Mouse (Mus musculus): ENCODE results near the gene Sh2b3. TPM values are rescaled to one million over a fixed set of nuclear protein-coding genes. Genes with fewer than 3 reads are reported as not detected.
A peak's percentile ranks its signal among the peaks of the same experiment; 100 is the strongest.

The Sh2b3 gene
- polyA plus RNA-seq, 1 experiment from 2014 or later: 15.9 TPM

- Histone ChIP-seq H3K9me3 (ENCODE audit: control insufficient read depth, low read length) (no peaks in the 10 kb centered on the region), H3K27ac (ENCODE audit: low read length) (no peak overlapping the region), H3K4me3 (ENCODE audit: low read length) (no peak overlapping the region), H3K4me2 (ENCODE audit: low read depth, low read length) (no peak overlapping the region), H3K36me3 (ENCODE audit: control insufficient read depth, insufficient read depth, low read length) (no peaks in the 10 kb centered on the region), H3K4me1 (replicated peaks; ENCODE audit: control insufficient read depth, insufficient read depth, low read length) (0 out of 2 replicates have a peak, but pooled peaks cover 2% of the 10 kb centered on the region), H3K27me3 (ENCODE audit: control insufficient read depth, insufficient read depth, low read depth, low read length) (no peaks in the 10 kb centered on the region), H3K9ac (ENCODE audit: low read length) (no peak overlapping the region)
- WGBS: 48% methylated on average over 5 of the region's 5 CpGs
- no peak for ATAC-seq (ENCODE audit: low read depth)
Observed at GRCm38 (mm10) chr5:121867963-121868362, 30.5 kb upstream of the Sh2b3 start.

GRCm38 (mm10) chr5:121864330-121864729, 26.9 kb upstream of the Sh2b3 start:
- WGBS: 9% methylated on average over 7 of the region's 11 CpGs

GRCm38 (mm10) chr5:121861964-121862363, 24.5 kb upstream of the Sh2b3 start:
- Histone ChIP-seq H3K27me3 (ENCODE audit: control insufficient read depth, insufficient read depth, low read depth, low read length) (no peaks in the 10 kb centered on the region), H3K4me1 (replicated peaks; ENCODE audit: control insufficient read depth, insufficient read depth, low read length) (0 out of 2 replicates have a peak, but pooled peaks cover 2% of the 10 kb centered on the region), H3K4me3 (ENCODE audit: low read length) (no peak overlapping the region), H3K36me3 (ENCODE audit: control insufficient read depth, insufficient read depth, low read length) (no peaks in the 10 kb centered on the region), H3K27ac (ENCODE audit: low read length) (no peak overlapping the region), H3K4me2 (ENCODE audit: low read depth, low read length) (no peak overlapping the region), H3K9me3 (ENCODE audit: control insufficient read depth, low read length) (peaks cover 6% of the 10 kb centered on the region; the same call in 1 of the 2 replicates), H3K9ac (ENCODE audit: low read length) (no peak overlapping the region)
- no peak for ATAC-seq (ENCODE audit: low read depth)
- 43% methylated on average over 5 of the region's 5 CpGs for WGBS

More at GRCm38 (mm10) chr5:121864330-121864729, 26.9 kb upstream of the Sh2b3 start:
- Histone ChIP-seq H3K4me1 (replicated peaks; ENCODE audit: control insufficient read depth, insufficient read depth, low read length) (0 out of 2 replicates have a peak, but pooled peaks cover 2% of the 10 kb centered on the region), H3K4me2 (ENCODE audit: low read depth, low read length) (peak overlapping the region; percentile 40), H3K36me3 (ENCODE audit: control insufficient read depth, insufficient read depth, low read length) (no peaks in the 10 kb centered on the region), H3K9me3 (ENCODE audit: control insufficient read depth, low read length) (peaks cover 6% of the 10 kb centered on the region; the same call in 1 of the 2 replicates), H3K4me3 (ENCODE audit: low read length) (peak overlapping the region; percentile 25; the same call in 1 of the 2 replicates), H3K27ac (ENCODE audit: low read length) (no peak overlapping the region), H3K27me3 (ENCODE audit: control insufficient read depth, insufficient read depth, low read depth, low read length) (no peaks in the 10 kb centered on the region), H3K9ac (ENCODE audit: low read length) (peak overlapping the region; percentile 9; the same call in 1 of the 2 replicates)
- peak; percentile 24 for ATAC-seq (ENCODE audit: low read depth)

DNA sequence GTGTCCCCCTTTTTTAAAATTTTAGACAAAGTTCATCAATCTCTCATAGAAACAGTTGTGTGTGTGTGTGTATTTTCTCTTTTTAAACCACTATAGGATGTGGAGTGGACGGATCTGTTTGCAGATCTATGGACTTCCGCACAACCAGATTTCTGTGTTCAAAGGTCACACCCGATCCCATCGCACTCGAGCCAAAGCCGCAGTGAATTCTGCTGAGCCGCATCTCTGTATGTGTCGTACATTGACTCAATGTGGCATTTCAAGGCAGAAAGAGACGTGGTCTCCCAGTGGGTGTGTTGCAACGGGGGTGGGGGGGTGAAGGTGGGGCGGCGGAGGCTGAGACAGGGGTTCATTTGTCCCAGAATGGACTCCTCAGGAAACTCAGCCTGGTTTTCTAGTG, 21.0 kb upstream of the Sh2b3 start:
- Histone ChIP-seq H3K36me3 (ENCODE audit: control insufficient read depth, insufficient read depth, low read length) (peaks cover 3% of the 10 kb centered on the region), H3K4me3 (ENCODE audit: low read length) (no peak overlapping the region), H3K4me2 (ENCODE audit: low read depth, low read length) (no peak overlapping the region), H3K27ac (ENCODE audit: low read length) (no peak overlapping the region), H3K27me3 (ENCODE audit: control insufficient read depth, insufficient read depth, low read depth, low read length) (no peaks in the 10 kb centered on the region), H3K4me1 (replicated peaks; ENCODE audit: control insufficient read depth, insufficient read depth, low read length) (peaks cover 3% of the 10 kb centered on the region), H3K9ac (ENCODE audit: low read length) (no peak overlapping the region), H3K9me3 (ENCODE audit: control insufficient read depth, low read length) (peaks cover 6% of the 10 kb centered on the region; the same call in 1 of the 2 replicates)
- no peak for ATAC-seq (ENCODE audit: low read depth)
- 86% methylated on average over 12 of the region's 12 CpGs for WGBS

DNA sequence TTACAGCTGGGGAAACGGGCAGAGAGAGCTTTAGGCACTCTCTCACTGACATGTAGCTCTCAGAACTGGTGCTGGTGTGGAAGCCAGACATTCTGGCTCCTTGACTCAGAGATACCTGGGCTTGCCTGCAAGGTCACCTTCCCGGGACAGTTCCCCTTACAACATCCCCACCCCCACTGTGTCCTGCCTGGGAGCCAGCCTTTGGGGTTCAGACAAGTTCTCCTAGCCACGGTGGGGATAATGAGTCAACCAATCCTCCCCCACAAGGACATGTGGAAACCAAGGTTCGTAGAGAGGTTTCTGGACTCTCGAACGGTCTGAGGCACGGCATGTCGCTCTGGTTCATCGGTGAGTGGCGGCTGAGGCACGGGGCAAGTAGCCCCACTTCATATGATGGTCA, 19.3 kb upstream of the Sh2b3 start:
- Histone ChIP-seq H3K9me3 (ENCODE audit: control insufficient read depth, low read length) (peaks cover 6% of the 10 kb centered on the region; the same call in 1 of the 2 replicates), H3K4me1 (replicated peaks; ENCODE audit: control insufficient read depth, insufficient read depth, low read length) (peaks cover 6% of the 10 kb centered on the region), H3K27ac (ENCODE audit: low read length) (no peak overlapping the region), H3K9ac (ENCODE audit: low read length) (no peak overlapping the region), H3K27me3 (ENCODE audit: control insufficient read depth, insufficient read depth, low read depth, low read length) (no peaks in the 10 kb centered on the region), H3K4me3 (ENCODE audit: low read length) (no peak overlapping the region), H3K36me3 (ENCODE audit: control insufficient read depth, insufficient read depth, low read length) (peaks cover 14% of the 10 kb centered on the region), H3K4me2 (ENCODE audit: low read depth, low read length) (no peak overlapping the region)
- WGBS: 84% methylated on average over 11 of the region's 11 CpGs
- ATAC-seq (ENCODE audit: low read depth): no peak

GRCm38 (mm10) chr5:121854768-121855167, 17.3 kb upstream of the Sh2b3 start:
- WGBS: 79% methylated on average over 10 of the region's 10 CpGs
- H3K4me2 ChIP-seq (ENCODE audit: low read depth, low read length): no peak overlapping the region
- no peaks in the 10 kb centered on the region for H3K9me3 ChIP-seq (ENCODE audit: control insufficient read depth, low read length)
- no peak for ATAC-seq (ENCODE audit: low read depth)
- H3K36me3 ChIP-seq (ENCODE audit: control insufficient read depth, insufficient read depth, low read length): peaks cover 14% of the 10 kb centered on the region
- H3K27me3 ChIP-seq (ENCODE audit: control insufficient read depth, insufficient read depth, low read depth, low read length): no peaks in the 10 kb centered on the region
- H3K4me1 ChIP-seq (replicated peaks; ENCODE audit: control insufficient read depth, insufficient read depth, low read length): peaks cover 14% of the 10 kb centered on the region
- H3K27ac ChIP-seq (ENCODE audit: low read length): no peak overlapping the region
- no peak overlapping the region for H3K9ac ChIP-seq (ENCODE audit: low read length)
- no peak overlapping the region for H3K4me3 ChIP-seq (ENCODE audit: low read length)

- Histone ChIP-seq H3K9me3 (ENCODE audit: control insufficient read depth, low read length) (no peaks in the 10 kb centered on the region), H3K4me2 (ENCODE audit: low read depth, low read length) (no peak overlapping the region), H3K27ac (ENCODE audit: low read length) (peak overlapping the region; percentile 55), H3K4me1 (replicated peaks; ENCODE audit: control insufficient read depth, insufficient read depth, low read length) (peaks cover 18% of the 10 kb centered on the region), H3K4me3 (ENCODE audit: low read length) (no peak overlapping the region), H3K36me3 (ENCODE audit: control insufficient read depth, insufficient read depth, low read length) (peaks cover 14% of the 10 kb centered on the region), H3K9ac (ENCODE audit: low read length) (no peak overlapping the region), H3K27me3 (ENCODE audit: control insufficient read depth, insufficient read depth, low read depth, low read length) (no peaks in the 10 kb centered on the region)
- 72% methylated on average over 9 of the region's 9 CpGs for WGBS
- peak; percentile 53 for ATAC-seq (ENCODE audit: low read depth)
Observed at GRCm38 (mm10) chr5:121853368-121854051, 16.1 kb upstream of the Sh2b3 start.

- Histone ChIP-seq H3K27me3 (ENCODE audit: control insufficient read depth, insufficient read depth, low read depth, low read length) (no peaks in the 10 kb centered on the region), H3K9ac (ENCODE audit: low read length) (peak overlapping the region; percentile 87), H3K4me2 (ENCODE audit: low read depth, low read length) (peak overlapping the region; percentile 61), H3K4me1 (replicated peaks; ENCODE audit: control insufficient read depth, insufficient read depth, low read length) (peaks cover 21% of the 10 kb centered on the region), H3K4me3 (ENCODE audit: low read length) (peak overlapping the region; percentile 88), H3K9me3 (ENCODE audit: control insufficient read depth, low read length) (no peaks in the 10 kb centered on the region), H3K27ac (ENCODE audit: low read length) (no peak overlapping the region), H3K36me3 (ENCODE audit: control insufficient read depth, insufficient read depth, low read length) (peaks cover 14% of the 10 kb centered on the region)
- ATAC-seq (ENCODE audit: low read depth): no peak
- 30% methylated on average over 20 of the region's 20 CpGs for WGBS
Observed at GRCm38 (mm10) chr5:121849478-121850349, 12.3 kb upstream of the Sh2b3 start.

DNA sequence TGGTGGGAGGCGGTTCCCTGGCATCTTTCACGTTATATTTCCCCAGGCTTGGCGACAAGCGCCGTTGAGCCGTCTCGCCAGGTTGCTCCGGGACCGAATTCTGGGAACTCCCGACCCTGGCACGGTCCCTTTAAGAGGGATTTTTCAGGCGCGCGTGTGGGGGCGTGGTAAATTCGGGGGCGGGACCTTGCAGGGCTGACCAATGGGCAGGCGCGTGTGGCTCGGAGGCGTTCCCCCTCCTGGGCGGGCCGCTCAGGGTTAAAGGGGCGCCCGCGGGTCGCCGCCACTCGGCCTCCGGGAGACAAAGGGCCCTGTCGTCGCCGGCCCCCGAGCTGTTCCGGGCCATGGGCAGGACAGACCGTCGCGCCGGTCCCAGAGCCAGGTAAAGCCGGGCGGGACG, 11.3 kb upstream of the Sh2b3 start, which contains the start of gene Pheta1:
Gene Pheta1, plus strand, starts transcription at position 242 of the 400 bp plus-strand sequence.
- Histone ChIP-seq H3K4me3 (ENCODE audit: low read length) (peak within 1 kb of the TSS; percentile 88), H3K4me2 (ENCODE audit: low read depth, low read length) (peak within 1 kb of the TSS; percentile 89), H3K4me1 (replicated peaks; ENCODE audit: control insufficient read depth, insufficient read depth, low read length) (peaks cover 19% of the 10 kb centered on the region), H3K9ac (ENCODE audit: low read length) (peak within 1 kb of the TSS; percentile 87), H3K27ac (ENCODE audit: low read length) (peak within 1 kb of the TSS; percentile 72), H3K36me3 (ENCODE audit: control insufficient read depth, insufficient read depth, low read length) (peaks cover 14% of the 10 kb centered on the region), H3K9me3 (ENCODE audit: control insufficient read depth, low read length) (no peaks in the 10 kb centered on the region), H3K27me3 (ENCODE audit: control insufficient read depth, insufficient read depth, low read depth, low read length) (peaks cover 3% of the 10 kb centered on the region; the same call in 1 of the 2 replicates)
- peak; percentile 96 for ATAC-seq (ENCODE audit: low read depth)
- under 1% methylated on average over 42 of the region's 42 CpGs for WGBS

Data from lung, embryonic 16.5 days (tissue).